Mouse (Mus musculus): Measurements from ENCODE around the gene Nfkbid.
"Not testable (repeated sequence)": the region's sequence is repeated elsewhere in the genome, so short reads cannot be mapped to it uniquely, and the experiment has no call there.

The Nfkbid gene

GRCm38 (mm10) chr7:30464816-30465300 lies 43.3 kb downstream of the Nfkbid start:
- no peak for DNase-seq (ENCODE audit: low spot score in 2 of 2)

GRCm38 (mm10) chr7:30472411-30472810 lies 50.9 kb downstream of the Nfkbid start:
- no peak for DNase-seq (ENCODE audit: low spot score in 2 of 2)

- no peak for DNase-seq (ENCODE audit: low spot score in 2 of 2)
Measured at GRCm38 (mm10) chr7:30474999-30475398, 53.5 kb downstream of the Nfkbid start.

GRCm38 (mm10) chr7:30476136-30476535 lies 54.6 kb downstream of the Nfkbid start:
- DNase-seq (ENCODE audit: low spot score in 2 of 2): not testable (repeated sequence)

- peak; percentile 50 to 51 for DNase-seq (ENCODE audit: low spot score in 2 of 2)
Measured at GRCm38 (mm10) chr7:30477415-30478381, 56.2 kb downstream of the Nfkbid start.
